Mouse (Mus musculus) regulatory T cell (primary cell): Measurements from ENCODE around the gene Adamts2.

Experiments
- in situ Hi-C: fragments of 300-600 bp; cut with MboI, MseI; formaldehyde crosslinking; loops from one replicate; pipeline ENCODE4 v1.15.1; 2025; ENCODE audit warnings: high pct_unique_total_duplicates

The Adamts2 gene

GRCm38 (mm10) chr11:50845951-50846350 is 244.1 kb downstream of the Adamts2 start:
- in situ Hi-C loops: no loop called here

GRCm38 (mm10) chr11:50847047-50847446 is 245.2 kb downstream of the Adamts2 start:
- in situ Hi-C loops: no loop called here

DNA sequence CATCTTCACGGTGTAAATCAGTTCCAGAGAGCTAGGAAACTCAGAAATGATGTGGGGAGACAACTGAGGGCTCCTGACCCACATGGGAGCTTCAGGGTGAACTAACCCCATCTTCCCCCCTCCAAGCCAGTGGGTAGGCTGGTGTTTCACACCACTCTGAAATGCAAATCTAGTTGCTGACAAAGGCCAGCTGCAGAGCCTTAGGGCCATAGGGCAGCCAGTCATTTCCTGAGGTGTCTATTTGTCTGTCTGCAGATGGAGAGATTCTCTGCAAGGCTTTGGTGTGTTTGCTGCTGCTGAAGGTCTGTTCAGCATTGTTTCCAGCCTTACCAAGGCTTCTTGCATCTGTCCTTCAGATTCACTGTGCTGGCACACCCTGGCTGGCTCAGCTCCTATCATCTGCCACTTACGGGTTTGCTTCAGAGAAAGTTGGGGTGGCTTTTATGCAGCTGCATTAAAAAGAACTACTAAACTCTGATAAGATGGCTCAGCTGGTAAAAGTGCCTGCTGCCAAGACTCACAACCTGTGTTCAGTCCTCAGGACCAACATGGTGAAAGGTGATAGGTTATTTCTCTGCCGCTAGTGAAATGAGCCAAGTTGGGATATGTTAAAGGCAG is 246.7 kb downstream of the Adamts2 start:
- in situ Hi-C loops: no loop called here

- in situ Hi-C loops: no loop called here
Measured at GRCm38 (mm10) chr11:50849310-50849709, 247.4 kb downstream of the Adamts2 start.

GRCm38 (mm10) chr11:50850177-50850735 is 248.4 kb downstream of the Adamts2 start, which contains the start of gene Grm6:
Gene Grm6, plus strand, starts transcription at chr11:50850685.
- in situ Hi-C loops: no loop called here

DNA sequence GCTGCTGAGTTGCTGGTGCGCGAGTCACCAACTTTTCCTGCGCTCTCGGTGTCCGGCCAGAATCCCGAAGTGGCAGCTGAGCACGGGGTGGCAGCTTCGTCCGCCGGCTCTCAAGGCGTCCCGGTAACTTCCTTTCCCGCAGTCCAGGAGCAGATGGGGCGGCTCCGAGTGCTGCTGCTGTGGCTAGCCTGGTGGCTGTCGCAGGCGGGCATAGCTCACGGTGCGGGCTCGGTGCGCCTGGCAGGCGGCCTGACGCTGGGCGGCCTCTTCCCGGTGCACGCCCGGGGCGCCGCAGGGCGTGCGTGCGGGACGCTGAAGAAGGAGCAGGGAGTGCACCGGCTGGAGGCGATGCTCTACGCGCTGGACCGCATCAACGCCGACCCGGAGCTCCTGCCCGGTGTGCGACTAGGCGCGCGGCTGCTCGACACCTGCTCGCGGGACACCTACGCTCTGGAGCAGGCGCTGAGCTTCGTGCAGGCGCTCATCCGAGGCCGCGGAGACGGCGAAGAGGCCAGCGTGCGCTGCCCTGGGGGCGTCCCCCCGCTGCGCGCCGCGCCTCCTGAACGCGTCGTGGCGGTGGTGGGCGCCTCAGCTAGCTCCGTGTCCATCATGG is 249.2 kb downstream of the Adamts2 start:
- in situ Hi-C loops: no loop called here
